Mouse (Mus musculus): ENCODE measurements around the gene Aco2.

- TF ChIP-seq CTCF (IDR thresholded peaks at IDR 0.05; ENCODE audit: low read depth, low read length) (no peak), EP300 (IDR thresholded peaks at IDR 0.05; ENCODE audit: insufficient read depth, low read depth, low read length) (no peak)
Observed at GRCm38 (mm10) chr15:81847861-81848260, 24.2 kb upstream of the Aco2 start.

Data from ES-Bruce4 (cell line).